Comparison of ENCODE assay signal across 17 mouse cellular contexts in the genomic region with DNA sequence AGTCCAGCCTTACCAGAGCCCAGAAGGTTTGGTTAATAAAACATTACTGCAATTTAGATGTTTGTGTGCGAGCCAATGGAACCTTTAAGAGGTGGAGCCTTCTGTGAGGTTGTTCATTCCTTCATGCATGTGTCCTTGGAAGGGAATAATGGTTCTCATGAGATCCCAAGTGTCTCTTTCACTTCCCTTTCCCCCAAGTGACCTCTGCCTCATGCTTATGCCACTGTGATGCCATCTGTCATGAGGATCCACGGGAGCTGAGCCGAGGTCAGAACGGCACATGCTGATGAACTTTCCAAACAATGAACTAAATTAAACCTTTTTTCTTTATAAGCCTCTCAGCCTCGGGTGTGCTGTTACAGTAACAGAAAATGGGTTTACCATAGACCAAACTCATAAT.
A peak's percentile ranks its signal among the peaks of the same experiment; 100 is the strongest.
DNase-seq lines count a peak whose midpoint lies in the region; ATAC-seq and TF ChIP-seq lines count a peak whose summit lies in the region.
"Had no signal": no experiment of that assay in that cellular context is flagged by ENCODE, and none has a peak within 500 bp of the region (broad histone marks: within the 10 kb centered on the region; RNA-seq: fewer than 3 reads in every experiment).

No protein-coding gene starts in this region.

- no peaks in the 10 kb centered on the region for H3K27me3 ChIP-seq in liver, adult 2 months (ENCODE audit: control insufficient read depth, insufficient read depth, low read length)
- no peaks in the 10 kb centered on the region for H3K27me3 ChIP-seq in liver, postnatal 0 days (ENCODE audit: insufficient read depth, low read length)
- H3K27me3 ChIP-seq: CH12.LX; heart, embryonic 12.5 days had no signal

- H3K27ac ChIP-seq in liver, adult 2 months (replicated peaks; ENCODE audit: insufficient read depth, low read depth, low read length) = no peak overlapping the region
- H3K27ac ChIP-seq in liver, postnatal 0 days (ENCODE audit: low read depth) = no peak overlapping the region
- H3K27ac ChIP-seq in macrophage = peak overlapping the region; percentile 93
- H3K27ac ChIP-seq: embryonic facial prominence, embryonic 10.5 days; heart, adult 2 months; hindbrain, embryonic 10.5 days; hindbrain, embryonic 14.5 days had no signal

- H3K36me3 ChIP-seq in liver, adult 2 months (ENCODE audit: control insufficient read depth, insufficient read depth, low read length) = no peaks in the 10 kb centered on the region
- no peaks in the 10 kb centered on the region for H3K36me3 ChIP-seq in liver, postnatal 0 days (replicated peaks; ENCODE audit: insufficient read depth, low read length)
- H3K36me3 ChIP-seq in macrophage (ENCODE audit: inconsistent target) = no peaks in the 10 kb centered on the region
- H3K36me3 ChIP-seq: embryonic facial prominence, embryonic 10.5 days; heart, embryonic 12.5 days; hindbrain, embryonic 10.5 days had no signal

- H3K9ac ChIP-seq in liver, adult 2 months (ENCODE audit: low read depth, low read length) = no peak overlapping the region
- no peak overlapping the region for H3K9ac ChIP-seq in liver, postnatal 0 days (replicated peaks)
- H3K9ac ChIP-seq: heart, embryonic 12.5 days; hindbrain, embryonic 14.5 days had no signal

- H3K9me3 ChIP-seq in liver, postnatal 0 days (ENCODE audit: low read length) = no peaks in the 10 kb centered on the region
- H3K9me3 ChIP-seq: embryonic facial prominence, embryonic 10.5 days; hindbrain, embryonic 10.5 days had no signal

- H3K79me2 ChIP-seq in liver, adult 2 months (ENCODE audit: control insufficient read depth, insufficient read depth, low read length) = no peaks in the 10 kb centered on the region
- no peaks in the 10 kb centered on the region for H3K79me2 ChIP-seq in macrophage (ENCODE audit: inconsistent target)

- TF ChIP-seq CTCF in liver, adult 2 months (IDR thresholded peaks at IDR 0.05; ENCODE audit: low read depth, low read length) = no peak
- TF ChIP-seq CTCF in liver, postnatal 0 days (IDR thresholded peaks at IDR 0.05; ENCODE audit: low read depth) = no peak

- ATAC-seq in liver, postnatal 0 days = no peak
- ATAC-seq in monocyte, adult 5-6 weeks (replicated peaks; ENCODE audit: insufficient number of reproducible peaks, low FRiP score, low TSS enrichment, poor library complexity, severe bottlenecking) = peak; percentile 62
- ATAC-seq: forebrain, embryonic 14.5 days had no signal

- peak; percentile 31 for DNase-seq in liver, adult 2 months (ENCODE audit: extremely low read depth, low read depth, low spot score)
- DNase-seq in liver, postnatal 0 days = no peak
- no peak for DNase-seq in adrenal gland, adult (ENCODE audit: inconsistent age in 2 of 2, low spot score in 1 of 2)
- DNase-seq in left cerebral cortex, adult 11 months (ENCODE audit: low spot score) = no peak
- DNase-seq: adrenal gland, postnatal 10 days; cerebellum, adult 2 months; cerebellum, postnatal 10 days; gastrocnemius, postnatal 36 days; heart, adult 2 months had no signal

- H3K4me3 ChIP-seq in liver, adult 2 months (ENCODE audit: insufficient read depth, low read depth, low read length) = no peak overlapping the region
- H3K4me3 ChIP-seq in liver, postnatal 0 days (ENCODE audit: low read depth, low read length) = no peak overlapping the region
- H3K4me3 ChIP-seq in macrophage (ENCODE audit: inconsistent target) = no peak overlapping the region
- H3K4me3 ChIP-seq: embryonic facial prominence, embryonic 10.5 days; heart, adult 2 months; heart, embryonic 12.5 days; hindbrain, embryonic 10.5 days had no signal

- no peak for TF ChIP-seq POLR2A in liver, adult 2 months (IDR thresholded peaks at IDR 0.05; ENCODE audit: extremely low read depth, insufficient read depth, low read length)

- no peak overlapping the region for H3K4me2 ChIP-seq in liver, postnatal 0 days (ENCODE audit: low read depth, low read length)
- H3K4me2 ChIP-seq: heart, embryonic 12.5 days; hindbrain, embryonic 14.5 days had no signal

- TF ChIP-seq EP300 in liver, postnatal 0 days (IDR thresholded peaks at IDR 0.05; ENCODE audit: low read depth) = no peak

- peaks cover 2% of the 10 kb centered on the region; the same call in 1 of the 2 replicates for H3K4me1 ChIP-seq in liver, adult 2 months (ENCODE audit: control insufficient read depth, insufficient read depth, low read length)
- no peaks in the 10 kb centered on the region for H3K4me1 ChIP-seq in liver, postnatal 0 days (ENCODE audit: insufficient read depth)
- H3K4me1 ChIP-seq: embryonic facial prominence, embryonic 10.5 days; hindbrain, embryonic 10.5 days had no signal

- WGBS in liver, adult 2 months = 91% methylated on average over 5 of the region's 5 CpGs
- WGBS in liver, postnatal 0 days (ENCODE audit: insufficient replicate concordance) = 81% methylated on average over 5 of the region's 5 CpGs
- 49% methylated on average over 5 of the region's 5 CpGs for WGBS in macrophage (ENCODE audit: missing documents)
